Mouse (Mus musculus) kidney, postnatal 0 days (tissue): ENCODE data around the gene Pak4. TPM values are rescaled to one million over a fixed set of nuclear protein-coding genes. Genes with fewer than 3 reads are reported as not detected.

Experiments
- ATAC-seq: fragments of 200-750 bp; cut with Nextera tagmentation; replicated peaks from 2 replicates; pipeline ENCODE4 v1.8.0; 2017; ENCODE audit warnings: low read depth, moderate number of reproducible peaks, moderate TSS enrichment, moderate library complexity; ENCODE audit not compliant: low FRiP score
- DNase-seq: peaks from one replicate; pipeline ENCODE4 v3.0.0-alpha.2; 2016; ENCODE audit warnings: low spot score
- H3K27ac ChIP-seq: fragments of 300-500 bp; sonication (generic); 2 replicates; pipeline ENCODE4 v1.5.1; 2014; ENCODE audit warnings: mild to moderate bottlenecking
- H3K27me3 ChIP-seq: fragments of 300-500 bp; sonication (generic); 2 replicates; pipeline ENCODE4 v1.6.1; 2014; ENCODE audit warnings: low read length, mixed read lengths; ENCODE audit not compliant: insufficient read depth
- H3K36me3 ChIP-seq: fragments of 300-500 bp; sonication (generic); 2 replicates; pipeline ENCODE4 v1.6.1; 2014; ENCODE audit warnings: low read length, mixed read lengths; ENCODE audit not compliant: insufficient read depth
- H3K4me1 ChIP-seq: fragments of 300-500 bp; sonication (generic); replicated peaks from 2 replicates; pipeline ENCODE4 v1.6.1; 2014; ENCODE audit warnings: antibody characterized with exemption, low read length, mixed read lengths; ENCODE audit not compliant: insufficient read depth
- H3K4me2 ChIP-seq: fragments of 300-500 bp; sonication (generic); 2 replicates; pipeline ENCODE4 v1.6.1; 2014; ENCODE audit warnings: mild to moderate bottlenecking, low read length, moderate library complexity, mixed read lengths
- H3K4me3 ChIP-seq: fragments of 300-500 bp; sonication (generic); replicated peaks from 2 replicates; pipeline ENCODE4 v1.5.1; 2014; ENCODE audit warnings: low read depth, low read length
- H3K9ac ChIP-seq: fragments of 300-500 bp; sonication (generic); 2 replicates; pipeline ENCODE4 v1.6.1; 2014; ENCODE audit warnings: low read depth, low read length
- H3K9me3 ChIP-seq: fragments of 300-500 bp; sonication (generic); replicated peaks from 2 replicates; pipeline ENCODE4 v1.6.1; 2016; ENCODE audit warnings: low read length, inconsistent platforms, mixed read lengths
- CTCF ChIP-seq: IDR thresholded peaks from 2 replicates; pipeline ENCODE4 v1.5.1; 2016; ENCODE audit warnings: antibody characterized with exemption, low read depth, mild to moderate bottlenecking, moderate library complexity
- WGBS: fragments of 180-500 bp; shearing (Covaris S2); extraction: QIAGEN DNeasy Blood & Tissue Kit; methylation state at CpG from one replicate; pipeline ENCODE4 v1.1.7; 2014; 5-methylcytosine and 5-hydroxymethylcytosine counted together
- polyA plus RNA-seq: library from polyadenylated mRNA; unstranded; fragments of >200 nt; fragmentation: Nextera tagmentation; extraction: Ambion mirVana; gene quantifications from 2 replicates; pipeline ENCODE4 v1.2.1, GENCODE M21; 2015

Pak4 gene
- polyA plus RNA-seq, 1 experiment from 2014 or later: 33.5 TPM

- Histone ChIP-seq H3K9me3 (no peaks in the 10 kb centered on the region), H3K27me3 (no peaks in the 10 kb centered on the region), H3K4me3 (no peak overlapping the region), H3K9ac (no peak overlapping the region), H3K36me3 (peaks cover 32% of the 10 kb centered on the region; the same call in 1 of the 2 replicates), H3K27ac (peak overlapping the region; percentile 54; the same call in 1 of the 2 replicates), H3K4me2 (no peak overlapping the region), H3K4me1 (peaks cover 3% of the 10 kb centered on the region; the same call in 1 of the 2 replicates)
- no peak for TF ChIP-seq CTCF
- ATAC-seq: no peak
- DNase-seq: peak; percentile 79
- WGBS: 34% methylated on average over 4 of the region's 4 CpGs
Observed at GRCm38 (mm10) chr7:28558486-28558885, 39.5 kb downstream of the Pak4 start.

- TF ChIP-seq CTCF: no peak
- 74% methylated on average over 6 of the region's 6 CpGs for WGBS
- ATAC-seq (no peak), DNase-seq (no peak)
- H3K4me1 ChIP-seq: peaks cover 3% of the 10 kb centered on the region; the same call in 1 of the 2 replicates
- H3K27me3 ChIP-seq: no peaks in the 10 kb centered on the region
- no peak overlapping the region for H3K9ac ChIP-seq
- no peak overlapping the region for H3K4me3 ChIP-seq
- no peak overlapping the region for H3K4me2 ChIP-seq
- no peaks in the 10 kb centered on the region for H3K9me3 ChIP-seq
- peaks cover 28% of the 10 kb centered on the region; the same call in 1 of the 2 replicates for H3K36me3 ChIP-seq
- 0 out of 2 replicates have a peak overlapping the region, but pooled peaks have one; percentile 11 for H3K27ac ChIP-seq
Observed at GRCm38 (mm10) chr7:28557708-28558107, 40.3 kb downstream of the Pak4 start.

GRCm38 (mm10) chr7:28557069-28557468 lies 40.9 kb downstream of the Pak4 start:
- peaks cover 24% of the 10 kb centered on the region; the same call in 1 of the 2 replicates for H3K36me3 ChIP-seq
- no peak for ATAC-seq

GRCm38 (mm10) chr7:28555939-28556535 lies 41.9 kb downstream of the Pak4 start:
- Histone ChIP-seq H3K27ac (no peak overlapping the region), H3K9ac (no peak overlapping the region), H3K9me3 (no peaks in the 10 kb centered on the region), H3K4me1 (peaks cover 3% of the 10 kb centered on the region; the same call in 1 of the 2 replicates), H3K27me3 (no peaks in the 10 kb centered on the region), H3K4me3 (no peak overlapping the region), H3K4me2 (no peak overlapping the region), H3K36me3 (peaks cover 19% of the 10 kb centered on the region; the same call in 1 of the 2 replicates)
- TF ChIP-seq CTCF: no peak
- no peak for DNase-seq
- ATAC-seq: no peak
- WGBS: 16% methylated on average over 5 of the region's 5 CpGs

More at GRCm38 (mm10) chr7:28557069-28557468, 40.9 kb downstream of the Pak4 start:
- Histone ChIP-seq H3K9me3 (no peaks in the 10 kb centered on the region), H3K9ac (no peak overlapping the region), H3K27ac (no peak overlapping the region), H3K4me1 (peaks cover 3% of the 10 kb centered on the region; the same call in 1 of the 2 replicates), H3K4me2 (no peak overlapping the region), H3K4me3 (no peak overlapping the region), H3K27me3 (no peaks in the 10 kb centered on the region)
- no peak for TF ChIP-seq CTCF
- 51% methylated on average over 5 of the region's 5 CpGs for WGBS
- DNase-seq: no peak

- H3K27ac ChIP-seq: no peak overlapping the region
- H3K4me1 ChIP-seq: no peaks in the 10 kb centered on the region
- no peak overlapping the region for H3K4me3 ChIP-seq
- H3K4me2 ChIP-seq: no peak overlapping the region
- WGBS: 83% methylated on average over 6 of the region's 6 CpGs
- H3K36me3 ChIP-seq: 0 out of 2 replicates have a peak, but pooled peaks cover 3% of the 10 kb centered on the region
- no peak overlapping the region for H3K9ac ChIP-seq
- H3K9me3 ChIP-seq: no peaks in the 10 kb centered on the region
- ATAC-seq: no peak
- H3K27me3 ChIP-seq: no peaks in the 10 kb centered on the region
- no peak for TF ChIP-seq CTCF
- DNase-seq: no peak
Observed at GRCm38 (mm10) chr7:28553076-28553475, 44.9 kb downstream of the Pak4 start.

GRCm38 (mm10) chr7:28547628-28548027 lies 50.4 kb downstream of the Pak4 start:
- Histone ChIP-seq H3K36me3 (no peaks in the 10 kb centered on the region), H3K4me3 (no peak overlapping the region), H3K27me3 (peaks cover 17% of the 10 kb centered on the region), H3K9ac (no peak overlapping the region), H3K9me3 (no peaks in the 10 kb centered on the region), H3K4me1 (peaks cover 6% of the 10 kb centered on the region; the same call in 1 of the 2 replicates), H3K4me2 (peak overlapping the region; percentile 47; the same call in 1 of the 2 replicates), H3K27ac (no peak overlapping the region)
- no peak for ATAC-seq
- no peak for DNase-seq
- WGBS: 71% methylated on average over 7 of the region's 7 CpGs
- no peak for TF ChIP-seq CTCF
